Mouse (Mus musculus) embryo, embryonic 10 days (tissue): ENCODE measurements around the gene Kcnn3.

ENCODE experiments used
- DNase-seq: peaks from one replicate; pipeline ENCODE4 v3.0.0-alpha.2; 2015; ENCODE audit warnings: low spot score

The Kcnn3 gene

GRCm38 (mm10) chr3:89613526-89614523 lies 93.9 kb downstream of the Kcnn3 start:
- DNase-seq: no peak

DNA sequence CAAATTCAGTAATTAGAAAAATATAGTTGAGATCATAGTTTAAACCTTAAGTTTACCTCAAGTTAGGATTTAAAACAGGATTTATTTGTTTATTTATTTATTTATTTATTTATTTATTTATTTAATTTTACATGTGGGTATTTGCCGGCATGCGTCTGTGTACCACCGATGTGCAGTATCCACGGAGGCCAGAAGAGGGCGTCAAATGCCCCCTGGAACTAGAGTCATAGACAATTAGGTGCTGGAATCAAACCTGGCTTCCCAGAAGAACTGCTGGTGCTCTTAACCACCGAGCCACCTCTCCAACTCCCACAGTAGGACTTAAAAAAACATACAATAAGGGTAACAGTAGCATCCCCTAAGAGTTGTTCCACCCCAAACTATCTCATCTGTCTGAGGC lies 96.9 kb downstream of the Kcnn3 start:
- no peak for DNase-seq

- no peak for DNase-seq
Measured at GRCm38 (mm10) chr3:89617360-89617759, 97.4 kb downstream of the Kcnn3 start.

GRCm38 (mm10) chr3:89622825-89623224 lies 102.9 kb downstream of the Kcnn3 start:
- peak; percentile 35 for DNase-seq

DNA sequence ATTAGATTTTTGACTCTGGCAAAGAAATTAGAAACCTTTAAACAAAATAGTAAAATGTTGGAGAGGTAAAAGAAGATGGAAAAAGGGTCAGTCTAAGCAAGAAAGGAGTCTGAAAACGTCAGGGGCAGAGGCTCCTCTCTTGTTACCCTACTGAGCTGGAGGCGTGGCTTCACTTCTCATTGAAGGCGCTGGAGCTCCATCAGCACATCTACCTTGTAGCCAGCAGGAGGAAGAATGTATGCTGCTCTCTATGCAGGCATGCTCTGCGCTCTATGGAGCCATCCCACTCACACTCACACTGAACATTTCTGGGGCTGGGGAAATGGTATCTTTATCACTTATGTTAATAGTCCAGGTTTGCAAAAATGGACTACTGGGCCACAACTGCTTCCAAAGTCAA lies 103.6 kb downstream of the Kcnn3 start:
- DNase-seq: peak; percentile 70

DNA sequence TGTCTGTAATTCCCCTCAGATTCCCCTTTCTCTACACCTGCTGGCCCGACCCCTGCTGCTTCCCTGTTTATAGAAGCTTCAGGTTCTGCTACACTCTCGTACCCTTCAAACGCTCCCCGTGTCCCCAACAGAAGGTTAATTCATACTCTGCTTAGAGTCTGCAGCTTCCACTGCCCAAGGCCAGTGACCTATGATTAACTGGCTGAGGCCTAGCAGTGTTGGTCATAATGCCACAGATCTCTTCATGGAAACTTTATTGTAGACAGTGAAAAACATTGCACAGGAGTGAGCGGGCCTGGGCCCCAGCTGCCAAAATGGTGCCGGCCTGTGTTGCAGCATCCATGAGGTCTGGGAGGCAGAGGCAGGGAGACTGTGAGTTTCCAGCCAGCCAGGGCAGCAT lies 104.0 kb downstream of the Kcnn3 start:
- DNase-seq: no peak

GRCm38 (mm10) chr3:89624814-89625445 lies 105.0 kb downstream of the Kcnn3 start:
- DNase-seq: no peak

DNA sequence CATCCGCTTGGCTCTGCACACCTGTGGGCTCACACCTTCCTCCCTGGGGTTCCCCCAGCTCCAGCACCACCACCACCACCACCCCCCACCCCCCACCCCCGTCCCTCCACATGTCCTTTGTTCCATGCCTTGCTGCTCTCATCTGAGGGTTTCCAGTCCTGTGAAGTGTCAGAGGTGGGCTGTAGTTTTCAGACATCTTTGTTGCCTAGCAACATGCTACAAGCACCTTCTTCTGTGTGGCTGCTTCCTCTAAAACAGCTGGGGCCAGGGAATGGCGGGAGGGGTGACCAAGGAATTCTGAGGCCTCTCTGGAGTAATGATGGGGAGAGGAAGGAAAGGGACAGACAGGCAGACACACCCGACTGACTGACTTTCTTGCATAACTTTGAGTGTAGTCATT lies 106.6 kb downstream of the Kcnn3 start:
- no peak for DNase-seq

- DNase-seq: no peak
Measured at GRCm38 (mm10) chr3:89629811-89630210, 109.8 kb downstream of the Kcnn3 start.

DNA sequence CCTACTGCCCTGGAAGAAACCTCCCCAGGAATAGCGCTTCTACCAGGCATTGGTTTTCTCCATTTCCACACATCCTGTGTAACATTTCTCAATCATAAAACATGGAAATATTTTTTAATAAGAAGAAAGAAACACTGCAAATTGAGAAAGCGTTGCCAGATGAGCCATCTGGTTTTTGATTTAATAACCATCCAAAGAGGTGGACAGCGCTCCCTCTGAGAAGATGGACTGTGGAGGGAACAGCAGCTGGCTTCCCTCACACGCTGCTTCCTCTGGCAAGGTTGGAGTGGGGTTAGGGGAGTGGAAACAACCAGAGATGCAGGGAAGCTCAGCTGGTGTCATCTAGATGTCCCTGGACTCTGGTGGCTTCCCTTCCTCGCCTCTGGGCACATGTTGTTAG lies 111.8 kb downstream of the Kcnn3 start:
- DNase-seq: no peak

GRCm38 (mm10) chr3:89633531-89633930 lies 113.6 kb downstream of the Kcnn3 start:
- DNase-seq: no peak

DNA sequence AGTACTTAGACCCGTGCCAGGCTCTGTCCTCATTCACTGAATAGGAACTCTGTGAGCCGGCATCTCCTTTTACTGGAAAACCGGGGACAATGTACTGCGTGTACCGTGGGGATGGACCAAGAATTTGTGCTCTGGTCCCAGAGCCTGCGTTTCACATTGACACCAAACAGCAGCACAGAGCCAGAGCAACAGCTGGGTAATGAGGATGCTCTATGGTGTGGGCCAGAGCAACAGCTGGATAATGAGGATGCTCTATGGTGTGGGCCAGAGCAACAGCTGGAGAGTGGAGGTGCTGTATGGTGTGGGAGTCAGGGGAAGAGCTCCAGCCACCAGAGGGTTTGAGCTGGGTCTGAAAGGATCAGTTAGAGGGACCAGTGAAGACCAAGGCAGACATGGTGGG lies 114.0 kb downstream of the Kcnn3 start:
- no peak for DNase-seq

DNA sequence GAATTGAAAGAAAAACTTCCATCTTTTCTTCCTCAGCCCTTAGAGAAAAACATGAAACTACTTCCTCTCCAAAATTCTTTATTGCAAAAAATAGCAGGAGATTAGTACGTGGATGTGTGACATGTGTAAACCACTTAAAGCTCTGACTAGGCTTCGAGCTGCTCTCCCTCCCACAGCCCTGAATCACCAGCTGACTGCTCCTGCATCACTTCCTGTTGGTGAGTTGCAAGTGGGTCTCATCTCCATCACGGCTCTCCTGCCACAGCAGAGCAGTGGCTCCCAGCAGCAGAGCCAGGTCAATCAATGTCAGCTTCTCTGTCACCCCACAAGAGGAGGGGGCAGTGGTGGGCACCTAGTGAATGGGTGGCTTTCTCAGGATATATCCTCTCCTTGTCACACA lies 120.8 kb downstream of the Kcnn3 start:
- no peak for DNase-seq

GRCm38 (mm10) chr3:89643391-89643790 lies 123.4 kb downstream of the Kcnn3 start:
- DNase-seq: no peak

DNA sequence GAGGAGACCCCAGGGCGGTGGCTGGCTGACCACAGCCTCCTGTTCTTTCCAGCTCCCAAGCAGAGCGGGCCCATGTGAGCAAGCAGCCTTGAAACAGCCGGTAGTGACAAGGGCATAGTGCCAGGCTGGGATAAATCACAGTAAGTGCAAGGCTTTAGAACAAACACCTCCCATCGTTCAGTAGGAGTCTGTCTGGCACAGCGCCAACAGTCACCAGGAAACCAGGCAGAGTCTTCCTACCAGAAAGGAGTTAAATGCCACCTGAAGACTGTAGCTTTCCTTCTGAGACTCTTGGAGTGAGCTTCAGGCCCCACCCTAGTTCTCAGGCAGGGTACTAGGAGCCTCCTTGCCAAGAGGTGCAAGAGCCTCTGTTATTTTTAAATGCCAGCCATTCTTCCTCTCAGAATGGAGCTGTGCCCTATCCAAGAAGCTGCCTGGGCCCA lies 126.9 kb downstream of the Kcnn3 start:
- no peak for DNase-seq

DNA sequence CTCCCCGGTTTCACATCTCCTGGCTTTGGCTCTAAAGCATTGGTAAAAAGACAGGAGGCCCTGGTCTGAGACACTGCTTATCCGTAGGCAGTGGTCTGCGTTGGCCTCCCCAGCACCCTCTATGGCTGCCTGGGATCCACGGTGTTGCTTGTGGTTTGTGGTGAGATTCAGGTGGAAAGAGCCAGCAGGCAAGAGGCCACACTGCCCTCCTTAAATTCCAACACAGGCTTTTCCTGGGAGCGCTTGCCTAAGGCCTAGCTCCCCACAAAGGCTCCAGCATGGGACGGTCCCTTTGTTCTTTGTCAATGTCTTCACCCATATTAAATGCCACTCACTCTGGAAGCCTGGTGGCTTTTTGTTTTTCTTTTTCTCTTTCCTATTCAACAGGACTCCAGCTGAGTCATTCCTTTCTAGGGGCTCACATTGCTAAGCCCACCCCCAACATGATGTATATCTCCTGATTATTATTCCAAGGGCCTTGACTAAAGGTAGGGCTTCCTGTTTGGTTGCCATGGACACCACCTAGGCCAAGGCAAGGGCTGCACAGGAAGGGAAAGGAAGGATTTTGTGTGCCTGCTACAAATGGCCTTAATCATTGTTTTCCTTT lies 127.4 kb downstream of the Kcnn3 start:
- peak; percentile 77 for DNase-seq

DNA sequence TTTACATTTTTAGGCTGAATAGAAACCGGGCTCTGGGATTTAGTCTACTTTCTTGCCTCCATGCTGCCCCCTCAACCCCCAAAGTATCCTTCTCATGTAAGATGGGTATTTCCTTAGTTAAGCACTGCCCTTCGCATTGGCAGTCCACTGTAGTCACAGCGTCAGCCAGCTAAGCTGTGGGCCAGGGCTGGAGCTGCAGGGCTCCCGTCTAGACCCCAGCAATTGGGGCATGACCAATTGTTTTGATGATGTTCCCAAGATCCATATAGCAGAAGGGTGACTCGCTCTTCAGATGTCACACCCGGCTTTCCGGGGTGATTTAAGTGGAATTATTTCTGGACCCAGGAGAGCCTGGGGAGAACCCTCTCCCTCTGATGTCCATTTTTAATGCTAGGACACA lies 129.9 kb downstream of the Kcnn3 start:
- DNase-seq: no peak

DNA sequence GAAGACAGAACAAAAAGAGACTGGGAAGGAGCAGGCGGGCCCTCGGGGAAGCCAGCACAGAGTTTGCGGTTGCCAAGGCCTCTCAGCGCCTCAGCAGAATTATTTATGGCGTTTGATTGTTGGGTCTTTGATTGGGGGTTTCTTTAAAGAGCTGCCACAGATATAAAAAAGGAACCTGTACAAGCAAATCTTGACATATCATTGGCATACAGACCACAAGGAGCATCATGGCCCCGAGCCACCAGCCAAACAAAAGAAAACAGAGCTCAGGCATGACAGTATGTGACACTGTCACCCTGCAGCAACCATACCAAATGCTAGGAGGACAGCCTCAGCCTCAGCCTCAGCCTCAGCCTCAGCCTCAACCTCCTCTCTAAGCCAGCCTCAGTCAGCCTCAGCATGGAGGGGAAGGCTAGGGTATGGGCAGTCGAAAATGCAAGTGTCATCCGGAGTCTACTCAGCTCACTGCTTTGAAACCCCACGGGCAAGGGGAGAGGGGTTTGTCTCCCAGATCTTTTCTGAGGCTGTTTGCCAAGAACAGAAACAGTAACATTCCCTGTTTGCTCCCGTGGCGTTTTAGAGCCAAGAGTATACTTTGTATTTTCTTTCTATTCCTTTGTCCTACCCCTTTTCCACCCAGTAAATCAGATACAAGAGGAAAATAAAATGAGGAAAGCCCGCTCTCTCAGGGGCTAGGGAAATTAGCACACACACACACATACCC lies 133.4 kb downstream of the Kcnn3 start:
- no peak for DNase-seq

GRCm38 (mm10) chr3:89657092-89657491 lies 137.1 kb downstream of the Kcnn3 start:
- no peak for DNase-seq

DNA sequence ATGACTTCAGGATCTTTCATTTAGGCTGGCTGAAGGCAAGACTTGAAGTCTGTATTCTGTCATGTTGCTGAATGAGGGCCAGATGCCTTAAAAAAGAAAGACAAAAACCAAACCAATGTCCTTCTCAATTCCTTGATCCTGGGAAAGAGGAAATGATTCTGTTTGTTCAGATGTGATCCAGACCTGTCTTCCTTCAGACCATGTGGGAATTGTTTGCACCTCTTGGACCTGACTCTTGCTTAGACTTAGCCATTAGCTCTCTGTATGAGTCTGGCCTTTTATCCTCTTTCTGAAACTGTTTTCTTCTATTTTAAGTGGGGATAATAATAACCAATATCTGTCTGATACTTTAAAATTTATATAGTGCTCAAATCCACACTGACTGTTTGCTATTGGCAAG lies 138.5 kb downstream of the Kcnn3 start:
- DNase-seq: no peak

- no peak for DNase-seq
Measured at GRCm38 (mm10) chr3:89659938-89660620, 140.1 kb downstream of the Kcnn3 start.

DNA sequence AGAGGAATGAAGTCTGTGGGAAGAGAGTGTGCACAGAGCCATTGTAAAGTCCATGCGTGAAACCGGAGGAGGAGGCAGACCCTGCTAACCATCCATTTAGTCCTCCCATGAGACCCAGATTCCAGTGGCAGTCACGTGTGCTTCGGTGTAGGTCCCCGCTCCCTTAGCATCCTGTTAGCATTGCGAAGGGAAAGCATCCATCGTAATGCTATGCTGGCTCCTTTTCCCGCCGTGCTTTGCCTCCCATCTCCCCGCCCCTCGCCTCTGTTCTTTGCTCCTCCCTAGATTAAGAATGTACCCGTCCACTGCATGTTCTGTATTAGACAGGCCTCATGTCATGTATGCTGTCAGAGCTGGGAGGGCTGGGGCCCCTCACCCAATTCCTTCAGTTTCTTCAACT lies 144.8 kb downstream of the Kcnn3 start:
- peak; percentile 48 for DNase-seq
